In the genomic region with DNA sequence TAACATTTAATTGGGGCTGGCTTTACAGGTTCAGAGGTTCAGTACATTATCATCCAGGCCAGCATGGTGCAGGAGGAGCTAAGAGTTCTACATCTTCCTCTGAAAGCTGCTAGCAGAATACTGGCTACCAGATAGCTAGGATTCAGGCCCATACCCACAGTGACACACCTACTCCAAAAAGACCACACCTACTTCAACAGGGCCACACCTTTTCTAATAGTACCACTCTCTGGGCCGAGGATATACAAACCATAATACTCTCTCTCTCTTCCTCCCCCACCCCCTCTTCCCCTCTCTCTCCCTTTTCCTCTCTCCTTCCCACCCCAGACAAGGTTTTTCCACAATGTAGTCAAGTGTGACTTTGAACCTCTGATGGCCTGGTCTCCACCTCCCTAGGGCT, we compare ENCODE assay signal across 24 mouse cellular contexts. TPM values are rescaled to one million over a fixed set of nuclear protein-coding genes. Genes with fewer than 3 reads are reported as not detected.
DNase-seq lines count a peak whose midpoint lies in the region; ATAC-seq lines count a peak whose summit lies in the region.
"Had no signal": no experiment of that assay in that cellular context is flagged by ENCODE, and none has a peak within 500 bp of the region (broad histone marks: within the 10 kb centered on the region; RNA-seq: fewer than 3 reads in every experiment).

No protein-coding gene starts in this region.

- peaks cover 5% of the 10 kb centered on the region for H3K36me3 ChIP-seq in liver, embryonic 12.5 days
- no peaks in the 10 kb centered on the region for H3K36me3 ChIP-seq in liver, embryonic 11.5 days (ENCODE audit: control insufficient read depth, insufficient read depth, low read length)
- H3K36me3 ChIP-seq in liver, embryonic 15.5 days (replicated peaks), result no peaks in the 10 kb centered on the region; the same call in 1 of the 2 replicates
- H3K36me3 ChIP-seq: embryonic facial prominence, embryonic 10.5 days; embryonic facial prominence, embryonic 13.5 days; heart, embryonic 10.5 days; heart, embryonic 13.5 days; hindbrain, embryonic 12.5 days; hindbrain, embryonic 15.5 days had no signal

- H3K9me3 ChIP-seq in liver, embryonic 12.5 days (replicated peaks), result no peaks in the 10 kb centered on the region
- H3K9me3 ChIP-seq in liver, embryonic 11.5 days (ENCODE audit: control insufficient read depth, low read length), result no peaks in the 10 kb centered on the region
- no peaks in the 10 kb centered on the region for H3K9me3 ChIP-seq in liver, embryonic 15.5 days (replicated peaks)
- H3K9me3 ChIP-seq: embryonic facial prominence, embryonic 10.5 days; embryonic facial prominence, embryonic 13.5 days; heart, embryonic 10.5 days; heart, embryonic 13.5 days; hindbrain, embryonic 12.5 days; hindbrain, embryonic 15.5 days had no signal

- DNase-seq in liver, embryonic 11.5 days (ENCODE audit: low spot score), result no peak
- no peak for DNase-seq in ovary, postnatal 14 days (ENCODE audit: low spot score)
- DNase-seq: adrenal gland, adult 8-10 months; adrenal gland, postnatal 25 days; cerebellum, adult 11 months; cerebellum, adult 2 months; cerebellum, postnatal 10 days; cerebellum, postnatal 36 days; embryo, embryonic 11 days; forebrain, postnatal 0 days; gastrocnemius, postnatal 25 days; heart, adult 2 months had no signal

- H3K27me3 ChIP-seq in liver, embryonic 12.5 days (replicated peaks), result no peaks in the 10 kb centered on the region
- H3K27me3 ChIP-seq in liver, embryonic 11.5 days (replicated peaks; ENCODE audit: control insufficient read depth, insufficient read depth, low read length), result no peaks in the 10 kb centered on the region
- H3K27me3 ChIP-seq in liver, embryonic 15.5 days, result no peaks in the 10 kb centered on the region
- H3K27me3 ChIP-seq: heart, embryonic 13.5 days had no signal

- H3K4me1 ChIP-seq in liver, embryonic 12.5 days, result peaks cover 44% of the 10 kb centered on the region
- H3K4me1 ChIP-seq in liver, embryonic 11.5 days (replicated peaks; ENCODE audit: control insufficient read depth, insufficient read depth, low read length), result peaks cover 13% of the 10 kb centered on the region
- peaks cover 47% of the 10 kb centered on the region for H3K4me1 ChIP-seq in liver, embryonic 15.5 days (replicated peaks)
- H3K4me1 ChIP-seq: embryonic facial prominence, embryonic 13.5 days had no signal

- peak; percentile 38 for ATAC-seq in liver, embryonic 12.5 days
- ATAC-seq in liver, embryonic 11.5 days (replicated peaks; ENCODE audit: low FRiP score), result no peak
- ATAC-seq in erythroid progenitor cell, adult 5-6 weeks (replicated peaks; ENCODE audit: low FRiP score, poor library complexity, severe bottlenecking), result peak; percentile 51
- ATAC-seq in liver, embryonic 15.5 days (ENCODE audit: insufficient read depth), result no peak
- ATAC-seq in frontal cortex, adult (ENCODE audit: low TSS enrichment), result no peak
- ATAC-seq: CD4-positive, CD25-positive, alpha-beta regulatory T cell, adult 4 months; forebrain, embryonic 14.5 days; forebrain, postnatal 0 days had no signal

- 24% methylated on average over 1 of the region's 1 CpGs for WGBS in liver, embryonic 12.5 days (ENCODE audit: insufficient replicate concordance)
- WGBS in liver, embryonic 11.5 days, result 53% methylated on average over 1 of the region's 1 CpGs
- 8% methylated on average over 1 of the region's 1 CpGs for WGBS in liver, embryonic 15.5 days (ENCODE audit: insufficient replicate concordance)

- no peak overlapping the region for H3K9ac ChIP-seq in liver, embryonic 12.5 days
- no peak overlapping the region for H3K9ac ChIP-seq in liver, embryonic 11.5 days (ENCODE audit: low read depth, low read length)
- H3K9ac ChIP-seq in liver, embryonic 15.5 days, result no peak overlapping the region; the same call in 1 of the 2 replicates
- H3K9ac ChIP-seq: embryonic facial prominence, embryonic 13.5 days; forebrain, postnatal 0 days; heart, embryonic 13.5 days; hindbrain, embryonic 12.5 days; hindbrain, embryonic 15.5 days had no signal

- peak overlapping the region; percentile 31; the same call in 1 of the 2 replicates for H3K4me2 ChIP-seq in liver, embryonic 12.5 days
- no peak overlapping the region for H3K4me2 ChIP-seq in liver, embryonic 11.5 days
- peak overlapping the region; percentile 24 for H3K4me2 ChIP-seq in liver, embryonic 15.5 days
- H3K4me2 ChIP-seq: embryonic facial prominence, embryonic 13.5 days; heart, embryonic 13.5 days; hindbrain, embryonic 12.5 days; hindbrain, embryonic 15.5 days had no signal

- peak overlapping the region; percentile 51; the same call in 1 of the 2 replicates for H3K27ac ChIP-seq in liver, embryonic 12.5 days
- H3K27ac ChIP-seq in liver, embryonic 11.5 days (ENCODE audit: low read depth, low read length), result no peak overlapping the region; the same call in 1 of the 2 replicates
- H3K27ac ChIP-seq in liver, embryonic 15.5 days (replicated peaks), result peak overlapping the region; percentile 10; the same call in 1 of the 2 replicates
- H3K27ac ChIP-seq: embryonic facial prominence, embryonic 10.5 days; embryonic facial prominence, embryonic 13.5 days; heart, adult 2 months; heart, embryonic 10.5 days; heart, embryonic 13.5 days; hindbrain, embryonic 12.5 days; hindbrain, embryonic 15.5 days had no signal

- H3K4me3 ChIP-seq in liver, embryonic 12.5 days, result no peak overlapping the region
- H3K4me3 ChIP-seq in liver, embryonic 11.5 days (ENCODE audit: low read depth, low read length), result no peak overlapping the region
- H3K4me3 ChIP-seq in liver, embryonic 15.5 days (replicated peaks), result no peak overlapping the region
- H3K4me3 ChIP-seq: embryonic facial prominence, embryonic 10.5 days; embryonic facial prominence, embryonic 13.5 days; heart, adult 2 months; heart, embryonic 10.5 days; heart, embryonic 13.5 days; hindbrain, embryonic 12.5 days; hindbrain, embryonic 15.5 days had no signal

RNA-seq across cellular contexts. Expression of a gene that starts 4.5 kb away (rescaled TPM):
- 20.6 and 21.7 TPM in 2 replicates for polyA plus RNA-seq in liver, embryonic 12.5 days (2016; fragmentation: Nextera tagmentation; extraction: Ambion mirVana)
- polyA plus RNA-seq in liver, embryonic 11.5 days (2014; fragmentation: Nextera tagmentation; extraction: Ambion mirVana), result 23.1 and 24.4 TPM in 2 replicates
- total RNA-seq in erythroid progenitor cell, adult 5-6 weeks (2015; ENCODE audit: low replicate concordance), result 47.4 and 49.4 TPM in 2 replicates
- 51.3 and 56.2 TPM in 2 replicates for total RNA-seq in erythroid progenitor cell, adult 5-6 weeks (2017; ENCODE audit: low replicate concordance)
- polyA plus RNA-seq in liver, embryonic 15.5 days (2015; fragmentation: Nextera tagmentation; extraction: Ambion mirVana), result 17.7 and 18.7 TPM in 2 replicates

RNA-seq across cellular contexts. Expression of a gene that starts 5.4 kb away (rescaled TPM):
- polyA plus RNA-seq in liver, embryonic 12.5 days (2016; fragmentation: Nextera tagmentation; extraction: Ambion mirVana), result 49.6 and 55.3 TPM in 2 replicates
- polyA plus RNA-seq in liver, embryonic 11.5 days (2014; fragmentation: Nextera tagmentation; extraction: Ambion mirVana), result 71.2 and 78.2 TPM in 2 replicates
- total RNA-seq in erythroid progenitor cell, adult 5-6 weeks (2015; ENCODE audit: low replicate concordance), result 19.3 and 24.5 TPM in 2 replicates
- 19.0 and 31.4 TPM in 2 replicates for total RNA-seq in erythroid progenitor cell, adult 5-6 weeks (2017; ENCODE audit: low replicate concordance)
- 22.4 and 23.9 TPM in 2 replicates for polyA plus RNA-seq in liver, embryonic 15.5 days (2015; fragmentation: Nextera tagmentation; extraction: Ambion mirVana)

RNA-seq across cellular contexts. Expression of a gene that starts 39.2 kb away (rescaled TPM):
- 109 and 116 TPM in 2 replicates for polyA plus RNA-seq in liver, embryonic 12.5 days (2016; fragmentation: Nextera tagmentation; extraction: Ambion mirVana)
- polyA plus RNA-seq in liver, embryonic 11.5 days (2014; fragmentation: Nextera tagmentation; extraction: Ambion mirVana), result 165 and 171 TPM in 2 replicates
- total RNA-seq in erythroid progenitor cell, adult 5-6 weeks (2015; ENCODE audit: low replicate concordance), result 64.9 and 83.0 TPM in 2 replicates
- total RNA-seq in erythroid progenitor cell, adult 5-6 weeks (2017; ENCODE audit: low replicate concordance), result 31.4 and 51.3 TPM in 2 replicates
- 79.4 and 80.0 TPM in 2 replicates for polyA plus RNA-seq in liver, embryonic 15.5 days (2015; fragmentation: Nextera tagmentation; extraction: Ambion mirVana)

RNA-seq across cellular contexts. Expression of a gene that starts 55.2 kb away (rescaled TPM):
- 0.65 and 0.67 TPM in 2 replicates for polyA plus RNA-seq in liver, embryonic 12.5 days (2016; fragmentation: Nextera tagmentation; extraction: Ambion mirVana)
- polyA plus RNA-seq in liver, embryonic 11.5 days (2014; fragmentation: Nextera tagmentation; extraction: Ambion mirVana), result 0.75 and 1.1 TPM in 2 replicates
- total RNA-seq in erythroid progenitor cell, adult 5-6 weeks (2015; ENCODE audit: low replicate concordance), result 2.9 and 3.8 TPM in 2 replicates
- 0.45 and 2.2 TPM in 2 replicates for total RNA-seq in erythroid progenitor cell, adult 5-6 weeks (2017; ENCODE audit: low replicate concordance)
- polyA plus RNA-seq in liver, embryonic 15.5 days (2015; fragmentation: Nextera tagmentation; extraction: Ambion mirVana), result 0.59 and 0.60 TPM in 2 replicates
- polyA plus RNA-seq: CD4-positive, CD25-positive, alpha-beta regulatory T cell, adult 4 months had no signal

Comparison
In these comparisons a context has a peak if more than half of its experiments do, and no peak if none do; other contexts are left out.
1. ATAC-seq: peak in liver, embryonic 12.5 days (single experiment) and erythroid progenitor cell, adult 5-6 weeks (single experiment); none in liver, embryonic 11.5 days (single experiment), liver, embryonic 15.5 days (single experiment) and frontal cortex, adult (single experiment).